Mouse (Mus musculus) olfactory bulb, adult 2 months (tissue): Measurements from ENCODE around the gene Fgfr2.

Experiments
- CTCF ChIP-seq: fragments of 200-500 bp; IDR thresholded peaks from 2 replicates; pipeline ENCODE4 v1.5.1; 2012; ENCODE audit warnings: low read depth, mild to moderate bottlenecking, low read length, moderate library complexity; ENCODE audit not compliant: insufficient read depth
- POLR2A ChIP-seq: fragments of 200-500 bp; IDR thresholded peaks from 2 replicates; pipeline ENCODE4 v1.6.1; 2012; ENCODE audit warnings: mild to moderate bottlenecking, low read depth, low read length, moderate library complexity; ENCODE audit not compliant: insufficient read depth

- TF ChIP-seq POLR2A (no peak), CTCF (no peak)
Measured at GRCm38 (mm10) chr7:132627448-132627847, 495.7 kb downstream of the Fgfr2 start.
